Mouse (Mus musculus): ENCODE data around the gene Gga3.

The Gga3 gene

GRCm38 (mm10) chr11:115579080-115579479 lies 24.8 kb downstream of the Gga3 start:
- in situ Hi-C loops (cut with MboI, MseI) = no loop called here

GRCm38 (mm10) chr11:115564961-115565360 lies 38.9 kb downstream of the Gga3 start:
- in situ Hi-C loops (cut with MboI, MseI) = no loop called here

GRCm38 (mm10) chr11:115564064-115564809 lies 39.6 kb downstream of the Gga3 start, which contains the start of gene Nup85:
Gene Nup85 (plus strand): TSS chr11:115564434.
- in situ Hi-C loops (cut with MboI, MseI) = no loop called here

GRCm38 (mm10) chr11:115563406-115563805 lies 40.4 kb downstream of the Gga3 start:
- in situ Hi-C loops (cut with MboI, MseI) = no loop called here

GRCm38 (mm10) chr11:115555717-115556116 lies 48.1 kb downstream of the Gga3 start:
- in situ Hi-C loops (cut with MboI, MseI) = no loop called here

- in situ Hi-C loops (cut with MboI, MseI) = no loop called here
These were observed 51.1 kb downstream of the Gga3 start for GRCm38 (mm10) chr11:115552783-115553182.

GRCm38 (mm10) chr11:115543571-115543970 lies 60.3 kb downstream of the Gga3 start:
- in situ Hi-C loops (cut with MboI, MseI) = no loop called here

- in situ Hi-C loops (cut with MboI, MseI) = no loop called here
These were observed 65.8 kb downstream of the Gga3 start for GRCm38 (mm10) chr11:115538045-115538444.

- in situ Hi-C loops (cut with MboI, MseI) = no loop called here
These were observed 66.8 kb downstream of the Gga3 start for GRCm38 (mm10) chr11:115536856-115537568.

GRCm38 (mm10) chr11:115536038-115536681 lies 67.7 kb downstream of the Gga3 start, which contains the start of gene Sumo2:
Gene Sumo2 (minus strand): TSS chr11:115536276.
- in situ Hi-C loops (cut with MboI, MseI) = no loop called here

- in situ Hi-C loops (cut with MboI, MseI) = no loop called here
These were observed 68.3 kb downstream of the Gga3 start for GRCm38 (mm10) chr11:115535401-115536037.

GRCm38 (mm10) chr11:115534759-115535371 lies 69.0 kb downstream of the Gga3 start:
- in situ Hi-C loops (cut with MboI, MseI) = loop anchor here (5.0 kb wide), 1 partner anchor 53 kb away; no protein-coding TSS in a partner anchor
